Mouse (Mus musculus) liver, postnatal 0 days (tissue): Measurements from ENCODE around the gene Bbs2.

Experiments used
- CTCF ChIP-seq: sonication (generic); IDR thresholded peaks from 2 replicates; pipeline ENCODE4 v1.5.1; 2016; ENCODE audit warnings: antibody characterized with exemption, low read depth
- EP300 ChIP-seq: IDR thresholded peaks from 2 replicates; pipeline ENCODE4 v1.6.1; 2016; ENCODE audit warnings: antibody characterized with exemption, low read depth, mild to moderate bottlenecking

- no peak for TF ChIP-seq CTCF
- no peak for TF ChIP-seq EP300
These were observed 36.8 kb upstream of the Bbs2 start for GRCm38 (mm10) chr8:94135556-94135955.
